Mouse (Mus musculus) liver, embryonic 14.5 days (tissue): ENCODE measurements at regions not wholly inside any gene's neighbourhood (a gene's known extent, or its start where the extent isn't known, plus 50 kb on each side); places are given as distances from the start of the nearest gene placed in this dataset.

Source experiments
- ATAC-seq: fragments of 200-750 bp; cut with Nextera tagmentation; 2 replicates; pipeline ENCODE4 v1.8.0; 2017; ENCODE audit warnings: moderate number of reproducible peaks, mild to moderate bottlenecking, moderate library complexity; ENCODE audit not compliant: insufficient read depth
- DNase-seq, 3 experiments: peaks; one replicate each; pipeline ENCODE4 v3.0.0-alpha.2; 2012 to 2013; ENCODE audit warnings: low read depth in 3 of 3, low spot score in 3 of 3
- H3K27ac ChIP-seq: fragments of 300-500 bp; sonication (generic); 2 replicates; pipeline ENCODE4 v1.5.1; 2014; ENCODE audit warnings: moderate library complexity, mild to moderate bottlenecking, control low read depth, inconsistent platforms
- H3K27me3 ChIP-seq: fragments of 300-500 bp; sonication (generic); 2 replicates; pipeline ENCODE4 v1.6.1; 2014; ENCODE audit warnings: mild to moderate bottlenecking, low read length, moderate library complexity; ENCODE audit not compliant: control insufficient read depth, insufficient read depth
- H3K36me3 ChIP-seq: fragments of 300-500 bp; sonication (generic); replicated peaks from 2 replicates; pipeline ENCODE4 v1.6.1; 2014; ENCODE audit warnings: low read depth; ENCODE audit not compliant: control insufficient read depth, insufficient read depth
- H3K4me1 ChIP-seq, 2 experiments: fragments of 200-500 bp in 1 of 2; fragments of 300-500 bp in 1 of 2; sonication (generic) in 1 of 2; replicated peaks; 2 replicates each; pipeline ENCODE4 v1.6.1; 2012 to 2014; ENCODE audit warnings: antibody characterized with exemption in 1 of 2, inconsistent platforms in 1 of 2, low read length in 1 of 2; ENCODE audit not compliant: control insufficient read depth in 2 of 2, insufficient read depth in 2 of 2
- H3K4me2 ChIP-seq: fragments of 300-500 bp; sonication (generic); 2 replicates; pipeline ENCODE4 v1.6.1; 2014; ENCODE audit warnings: low read depth, mild to moderate bottlenecking, control low read depth, moderate library complexity
- H3K4me3 ChIP-seq, 2 experiments: fragments of 200-500 bp in 1 of 2; fragments of 300-500 bp in 1 of 2; sonication (generic) in 1 of 2; 2 replicates each; pipeline ENCODE4 v1.5.1; 2012 to 2014; ENCODE audit warnings: low read depth in 2 of 2, low read length in 2 of 2, mild to moderate bottlenecking in 2 of 2, control low read depth in 1 of 2, inconsistent platforms in 1 of 2, moderate library complexity in 1 of 2; ENCODE audit not compliant: insufficient read depth in 1 of 2
- H3K9ac ChIP-seq: fragments of 300-500 bp; sonication (generic); replicated peaks from 2 replicates; pipeline ENCODE4 v1.6.1; 2014; ENCODE audit warnings: mild to moderate bottlenecking, control low read depth, moderate library complexity
- H3K9me3 ChIP-seq: fragments of 300-500 bp; sonication (generic); 2 replicates; pipeline ENCODE4 v1.6.1; 2016; ENCODE audit warnings: low read length, mixed read lengths; ENCODE audit not compliant: control insufficient read depth
- CTCF ChIP-seq: IDR thresholded peaks from 2 replicates; pipeline ENCODE4 v1.5.1; 2016; ENCODE audit warnings: antibody characterized with exemption, low read depth, control low read depth
- EP300 ChIP-seq: IDR thresholded peaks from 2 replicates; pipeline ENCODE4 v1.6.1; 2016; ENCODE audit warnings: antibody characterized with exemption, low read depth
- WGBS: fragments of 180-500 bp; shearing (Covaris S2); extraction: QIAGEN DNeasy Blood & Tissue Kit; methylation state at CpG from one replicate; pipeline ENCODE4 v1.1.7; 2014; ENCODE audit not compliant: insufficient replicate concordance; 5-methylcytosine and 5-hydroxymethylcytosine counted together

DNA sequence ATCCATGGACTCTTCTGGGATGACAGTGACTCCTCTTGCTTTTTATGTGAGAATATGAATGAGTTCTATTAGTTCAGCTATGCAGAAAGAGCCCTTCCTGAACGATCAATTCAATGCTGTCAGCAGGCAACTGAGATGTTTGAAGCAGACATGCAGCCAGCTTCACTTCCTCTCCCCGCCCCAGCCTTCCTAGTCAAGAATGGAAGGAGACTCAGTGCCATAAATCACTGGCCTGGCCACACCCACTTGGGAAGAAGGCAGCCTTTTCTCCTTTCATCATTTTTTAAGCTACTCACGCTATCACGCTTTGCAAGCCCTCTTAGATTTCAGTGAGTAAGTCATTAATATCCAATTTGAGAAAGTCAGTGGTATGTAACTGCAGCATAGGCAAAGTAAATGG lies 188.3 kb upstream of the Ghitm start:
- no peaks in the 10 kb centered on the region for H3K36me3 ChIP-seq
- no peak overlapping the region for H3K4me3 ChIP-seq
- no peaks in the 10 kb centered on the region for H3K27me3 ChIP-seq
- TF ChIP-seq EP300 (no peak), CTCF (no peak)
- H3K27ac ChIP-seq: no peak overlapping the region
- no peak overlapping the region for H3K9ac ChIP-seq
- H3K4me1 ChIP-seq: no peaks in the 10 kb centered on the region
- no peak for ATAC-seq
- WGBS: 37% methylated on average over 4 of the region's 4 CpGs
- H3K9me3 ChIP-seq: no peaks in the 10 kb centered on the region
- no peak overlapping the region for H3K4me2 ChIP-seq
- no peak for DNase-seq

GRCm38 (mm10) chr14:37315239-37315895 lies 180.3 kb upstream of the Ghitm start:
- TF ChIP-seq EP300 (no peak), CTCF (no peak)
- Histone ChIP-seq H3K4me1 (no peaks in the 10 kb centered on the region), H3K4me3 (no peak overlapping the region), H3K27me3 (no peaks in the 10 kb centered on the region), H3K27ac (no peak overlapping the region), H3K9ac (no peak overlapping the region), H3K9me3 (no peaks in the 10 kb centered on the region), H3K36me3 (no peaks in the 10 kb centered on the region), H3K4me2 (no peak overlapping the region)
- DNase-seq (no peak), ATAC-seq (no peak)
- WGBS: 60% methylated on average over 7 of the region's 7 CpGs

DNA sequence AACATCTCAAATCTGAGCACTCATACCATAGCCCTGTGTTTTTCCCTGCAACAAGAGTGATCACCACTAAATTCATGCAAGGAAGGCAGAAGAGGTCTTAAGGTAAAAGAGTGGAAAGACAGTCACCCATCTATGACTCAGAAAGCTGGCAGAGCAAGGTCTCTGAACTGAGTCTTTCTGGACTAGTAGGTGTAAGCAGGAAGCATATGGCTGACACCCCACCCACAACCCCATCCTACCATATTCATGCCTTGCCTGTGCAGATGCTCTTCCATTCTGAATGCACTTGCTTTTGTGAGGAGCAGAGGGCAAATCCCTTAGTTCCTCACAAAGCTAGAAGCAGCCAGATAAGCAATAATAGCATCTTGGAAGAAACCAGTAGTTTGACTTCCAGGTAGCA lies 178.8 kb upstream of the Ghitm start:
- DNase-seq (no peak), ATAC-seq (no peak)
- H3K4me1 ChIP-seq: no peaks in the 10 kb centered on the region
- H3K27me3 ChIP-seq: no peaks in the 10 kb centered on the region
- no peak for TF ChIP-seq EP300
- no peak overlapping the region for H3K4me3 ChIP-seq
- no peak overlapping the region for H3K4me2 ChIP-seq
- no peaks in the 10 kb centered on the region for H3K36me3 ChIP-seq
- H3K9ac ChIP-seq: no peak overlapping the region
- no peak overlapping the region for H3K27ac ChIP-seq
- no peaks in the 10 kb centered on the region for H3K9me3 ChIP-seq

DNA sequence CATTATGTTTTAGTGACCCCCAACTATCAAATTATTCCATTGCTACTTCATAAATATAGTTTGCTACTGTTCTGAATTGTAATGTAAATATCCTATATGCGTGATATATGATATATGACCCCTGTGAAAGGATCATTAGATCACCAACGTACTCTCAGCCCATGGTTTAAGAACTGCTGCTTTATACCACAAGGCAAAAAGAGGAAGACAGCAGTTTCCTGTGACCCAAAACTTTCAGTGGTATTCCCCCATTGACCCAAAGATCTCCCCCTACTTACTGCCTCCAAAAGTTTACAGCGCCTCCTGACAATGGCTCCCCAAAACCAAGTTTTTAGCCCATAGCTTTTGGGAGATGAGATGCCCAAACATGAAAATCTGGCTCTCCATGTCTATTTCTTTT lies 177.8 kb upstream of the Ghitm start:
- WGBS: 45% methylated on average over 3 of the region's 3 CpGs
- H3K36me3 ChIP-seq: no peaks in the 10 kb centered on the region
- TF ChIP-seq EP300 (no peak), CTCF (no peak)
- no peaks in the 10 kb centered on the region for H3K4me1 ChIP-seq
- ATAC-seq: no peak
- DNase-seq: no peak
- no peak overlapping the region for H3K27ac ChIP-seq
- no peaks in the 10 kb centered on the region for H3K27me3 ChIP-seq
- no peak overlapping the region for H3K4me2 ChIP-seq
- no peaks in the 10 kb centered on the region for H3K9me3 ChIP-seq
- H3K4me3 ChIP-seq: no peak overlapping the region
- H3K9ac ChIP-seq: no peak overlapping the region

DNA sequence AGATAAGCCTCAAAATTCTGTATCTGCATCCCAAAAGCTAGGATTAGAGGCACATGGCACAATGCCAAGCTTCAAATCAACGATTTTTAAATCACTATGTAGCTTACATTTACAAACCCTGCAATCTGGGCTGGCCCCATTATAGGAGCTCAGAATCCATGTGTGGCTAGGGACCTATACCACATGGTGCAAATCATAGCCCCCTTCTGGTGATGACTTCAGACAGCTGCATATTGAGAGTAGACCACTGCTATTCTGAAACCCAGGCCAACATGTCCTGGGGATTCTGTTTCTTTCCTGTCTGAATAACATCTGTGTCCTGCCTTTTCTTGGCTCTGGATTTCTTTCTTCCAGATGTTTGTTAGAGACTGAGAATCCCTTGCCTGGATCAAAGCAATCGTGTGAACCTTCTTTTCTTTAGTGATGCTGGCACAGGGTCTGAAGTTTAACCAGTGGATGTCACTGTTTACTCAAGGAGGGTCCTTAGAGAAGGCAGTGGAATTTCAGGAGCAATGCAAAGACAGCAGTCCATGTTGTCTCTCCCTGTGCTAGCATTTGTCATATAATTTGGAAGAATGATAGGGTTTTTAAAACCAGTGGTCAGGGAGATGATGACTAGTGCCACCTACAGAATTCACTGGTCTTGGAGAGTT lies 171.7 kb upstream of the Ghitm start:
- 25% methylated on average over 2 of the region's 2 CpGs for WGBS
- H3K4me3 ChIP-seq: no peak overlapping the region

More for the DNA sequence above, 171.7 kb upstream of the Ghitm start:
- H3K27ac ChIP-seq: no peak overlapping the region
- DNase-seq (no peak), ATAC-seq (no peak)
- no peaks in the 10 kb centered on the region for H3K4me1 ChIP-seq
- H3K9ac ChIP-seq: no peak overlapping the region
- no peaks in the 10 kb centered on the region for H3K9me3 ChIP-seq
- TF ChIP-seq CTCF (no peak), EP300 (no peak)
- H3K4me2 ChIP-seq: no peak overlapping the region
- no peaks in the 10 kb centered on the region for H3K27me3 ChIP-seq
- no peaks in the 10 kb centered on the region for H3K36me3 ChIP-seq
